Mouse (Mus musculus): ENCODE results near the gene Mgmt. TPM values are rescaled to one million over a fixed set of nuclear protein-coding genes. Genes with fewer than 3 reads are reported as not detected.

Mgmt gene
- polyA plus RNA-seq, 1 experiment from 2014 or later, result 4.0 TPM

GRCm38 (mm10) chr7:136938371-136938770 is 44.0 kb downstream of the Mgmt start:
- no peak overlapping the region for H3K4me2 ChIP-seq

GRCm38 (mm10) chr7:136942414-136942813 is 48.0 kb downstream of the Mgmt start:
- H3K4me3 ChIP-seq, result no peak overlapping the region
- H3K9ac ChIP-seq, result no peak overlapping the region
- peaks cover 16% of the 10 kb centered on the region for H3K4me1 ChIP-seq (replicated peaks)
- no peaks in the 10 kb centered on the region for H3K9me3 ChIP-seq (replicated peaks)
- no peaks in the 10 kb centered on the region for H3K36me3 ChIP-seq
- no peak for ATAC-seq (ENCODE audit: insufficient number of reproducible peaks, low FRiP score)
- H3K27me3 ChIP-seq (replicated peaks), result 0 out of 2 replicates have a peak, but pooled peaks cover 3% of the 10 kb centered on the region
- no peak overlapping the region for H3K4me2 ChIP-seq
- 74% methylated on average over 2 of the region's 2 CpGs for WGBS
- no peak overlapping the region for H3K27ac ChIP-seq (ENCODE audit: poor library complexity, severe bottlenecking)

More at GRCm38 (mm10) chr7:136938371-136938770, 44.0 kb downstream of the Mgmt start:
- H3K27ac ChIP-seq (ENCODE audit: poor library complexity, severe bottlenecking), result no peak overlapping the region
- H3K4me3 ChIP-seq, result no peak overlapping the region
- 0 out of 2 replicates have a peak, but pooled peaks cover 3% of the 10 kb centered on the region for H3K27me3 ChIP-seq (replicated peaks)
- no peak overlapping the region for H3K9ac ChIP-seq
- H3K9me3 ChIP-seq (replicated peaks), result 0 out of 2 replicates have a peak, but pooled peaks cover 7% of the 10 kb centered on the region
- 85% methylated on average over 4 of the region's 4 CpGs for WGBS
- no peaks in the 10 kb centered on the region for H3K4me1 ChIP-seq (replicated peaks)
- no peak for ATAC-seq (ENCODE audit: insufficient number of reproducible peaks, low FRiP score)
- H3K36me3 ChIP-seq, result no peaks in the 10 kb centered on the region

GRCm38 (mm10) chr7:136943886-136944285 is 49.5 kb downstream of the Mgmt start:
- Histone ChIP-seq H3K4me2 (no peak overlapping the region), H3K4me3 (no peak overlapping the region), H3K27ac (ENCODE audit: poor library complexity, severe bottlenecking) (no peak overlapping the region), H3K9ac (no peak overlapping the region), H3K4me1 (replicated peaks) (peaks cover 16% of the 10 kb centered on the region), H3K27me3 (replicated peaks) (no peaks in the 10 kb centered on the region), H3K36me3 (no peaks in the 10 kb centered on the region), H3K9me3 (replicated peaks) (no peaks in the 10 kb centered on the region)
- 81% methylated on average over 5 of the region's 5 CpGs for WGBS
- ATAC-seq (ENCODE audit: insufficient number of reproducible peaks, low FRiP score), result no peak

GRCm38 (mm10) chr7:136945697-136946096 is 51.3 kb downstream of the Mgmt start:
- WGBS, result 30% methylated on average over 10 of the region's 10 CpGs
- H3K4me1 ChIP-seq (replicated peaks), result peaks cover 16% of the 10 kb centered on the region
- H3K9ac ChIP-seq, result 0 out of 2 replicates have a peak overlapping the region, but pooled peaks have one; percentile 5
- H3K27ac ChIP-seq (ENCODE audit: poor library complexity, severe bottlenecking), result no peak overlapping the region
- ATAC-seq (ENCODE audit: insufficient number of reproducible peaks, low FRiP score), result peak; percentile 39; the same call in 1 of the 2 replicates
- H3K27me3 ChIP-seq (replicated peaks), result no peaks in the 10 kb centered on the region
- H3K9me3 ChIP-seq (replicated peaks), result no peaks in the 10 kb centered on the region
- H3K36me3 ChIP-seq, result no peaks in the 10 kb centered on the region
- no peak overlapping the region for H3K4me3 ChIP-seq
- peak overlapping the region; percentile 23 for H3K4me2 ChIP-seq

GRCm38 (mm10) chr7:136946131-136946530 is 51.7 kb downstream of the Mgmt start:
- Histone ChIP-seq H3K9ac (no peak overlapping the region), H3K27me3 (replicated peaks) (no peaks in the 10 kb centered on the region), H3K4me2 (no peak overlapping the region), H3K4me1 (replicated peaks) (peaks cover 16% of the 10 kb centered on the region), H3K36me3 (no peaks in the 10 kb centered on the region), H3K27ac (ENCODE audit: poor library complexity, severe bottlenecking) (no peak overlapping the region), H3K4me3 (no peak overlapping the region), H3K9me3 (replicated peaks) (no peaks in the 10 kb centered on the region)
- ATAC-seq (ENCODE audit: insufficient number of reproducible peaks, low FRiP score), result no peak
- 66% methylated on average over 9 of the region's 9 CpGs for WGBS

GRCm38 (mm10) chr7:136948275-136948810 is 53.9 kb downstream of the Mgmt start:
- Histone ChIP-seq H3K4me1 (replicated peaks) (peaks cover 16% of the 10 kb centered on the region), H3K27me3 (replicated peaks) (no peaks in the 10 kb centered on the region), H3K9ac (no peak overlapping the region), H3K4me3 (no peak overlapping the region), H3K36me3 (no peaks in the 10 kb centered on the region), H3K4me2 (no peak overlapping the region), H3K27ac (ENCODE audit: poor library complexity, severe bottlenecking) (no peak overlapping the region), H3K9me3 (replicated peaks) (no peaks in the 10 kb centered on the region)
- no peak for ATAC-seq (ENCODE audit: insufficient number of reproducible peaks, low FRiP score)
- 65% methylated on average over 6 of the region's 6 CpGs for WGBS

GRCm38 (mm10) chr7:136952608-136953007 is 58.2 kb downstream of the Mgmt start:
- Histone ChIP-seq H3K9me3 (replicated peaks) (no peaks in the 10 kb centered on the region), H3K36me3 (no peaks in the 10 kb centered on the region), H3K27ac (ENCODE audit: poor library complexity, severe bottlenecking) (no peak overlapping the region), H3K4me3 (no peak overlapping the region), H3K4me2 (no peak overlapping the region), H3K27me3 (replicated peaks) (no peaks in the 10 kb centered on the region), H3K4me1 (replicated peaks) (no peaks in the 10 kb centered on the region), H3K9ac (no peak overlapping the region)
- ATAC-seq (ENCODE audit: insufficient number of reproducible peaks, low FRiP score), result no peak
- 71% methylated on average over 7 of the region's 7 CpGs for WGBS

GRCm38 (mm10) chr7:136953251-136953650 is 58.8 kb downstream of the Mgmt start:
- Histone ChIP-seq H3K4me1 (replicated peaks) (no peaks in the 10 kb centered on the region), H3K4me3 (no peak overlapping the region), H3K9me3 (replicated peaks) (no peaks in the 10 kb centered on the region), H3K4me2 (no peak overlapping the region), H3K27me3 (replicated peaks) (no peaks in the 10 kb centered on the region), H3K9ac (no peak overlapping the region), H3K27ac (ENCODE audit: poor library complexity, severe bottlenecking) (no peak overlapping the region), H3K36me3 (no peaks in the 10 kb centered on the region)
- no peak for ATAC-seq (ENCODE audit: insufficient number of reproducible peaks, low FRiP score)
- 37% methylated on average over 3 of the region's 3 CpGs for WGBS

GRCm38 (mm10) chr7:136972361-136972760 is 77.9 kb downstream of the Mgmt start:
- Histone ChIP-seq H3K36me3 (no peaks in the 10 kb centered on the region), H3K27me3 (replicated peaks) (0 out of 2 replicates have a peak, but pooled peaks cover 3% of the 10 kb centered on the region), H3K4me3 (no peak overlapping the region), H3K27ac (ENCODE audit: poor library complexity, severe bottlenecking) (no peak overlapping the region), H3K9me3 (replicated peaks) (no peaks in the 10 kb centered on the region; the same call in 1 of the 2 replicates), H3K9ac (no peak overlapping the region), H3K4me1 (replicated peaks) (peaks cover 4% of the 10 kb centered on the region; the same call in 1 of the 2 replicates), H3K4me2 (no peak overlapping the region)
- ATAC-seq (ENCODE audit: insufficient number of reproducible peaks, low FRiP score), result no peak
- 84% methylated on average over 7 of the region's 7 CpGs for WGBS

GRCm38 (mm10) chr7:136975001-136975400 is 80.6 kb downstream of the Mgmt start:
- WGBS, result 80% methylated on average over 5 of the region's 5 CpGs
- no peaks in the 10 kb centered on the region for H3K4me1 ChIP-seq (replicated peaks)
- no peak for ATAC-seq (ENCODE audit: insufficient number of reproducible peaks, low FRiP score)
- H3K27ac ChIP-seq (ENCODE audit: poor library complexity, severe bottlenecking), result no peak overlapping the region
- H3K9me3 ChIP-seq (replicated peaks), result no peaks in the 10 kb centered on the region
- H3K4me3 ChIP-seq, result no peak overlapping the region
- no peaks in the 10 kb centered on the region for H3K36me3 ChIP-seq
- H3K4me2 ChIP-seq, result no peak overlapping the region
- no peak overlapping the region for H3K9ac ChIP-seq
- H3K27me3 ChIP-seq (replicated peaks), result 0 out of 2 replicates have a peak, but pooled peaks cover 3% of the 10 kb centered on the region

GRCm38 (mm10) chr7:136997456-136997855 is 103.0 kb downstream of the Mgmt start:
- no peak overlapping the region for H3K27ac ChIP-seq (ENCODE audit: poor library complexity, severe bottlenecking)
- whole genome bisulfite sequencing, result 80% methylated on average over 15 of the region's 15 CpGs
- H3K4me2 ChIP-seq, result no peak overlapping the region
- no peak overlapping the region for H3K9ac ChIP-seq
- peaks cover 10% of the 10 kb centered on the region for H3K4me1 ChIP-seq (replicated peaks)
- H3K36me3 ChIP-seq, result no peaks in the 10 kb centered on the region
- ATAC-seq (ENCODE audit: insufficient number of reproducible peaks, low FRiP score), result no peak
- no peaks in the 10 kb centered on the region for H3K9me3 ChIP-seq (replicated peaks)
- H3K27me3 ChIP-seq (replicated peaks), result no peaks in the 10 kb centered on the region
- H3K4me3 ChIP-seq, result no peak overlapping the region

GRCm38 (mm10) chr7:137000703-137001102 is 106.3 kb downstream of the Mgmt start:
- Histone ChIP-seq H3K4me3 (no peak overlapping the region), H3K27ac (ENCODE audit: poor library complexity, severe bottlenecking) (no peak overlapping the region), H3K27me3 (replicated peaks) (no peaks in the 10 kb centered on the region), H3K9ac (no peak overlapping the region), H3K36me3 (no peaks in the 10 kb centered on the region), H3K4me2 (no peak overlapping the region), H3K9me3 (replicated peaks) (no peaks in the 10 kb centered on the region), H3K4me1 (replicated peaks) (peaks cover 13% of the 10 kb centered on the region)
- 71% methylated on average over 11 of the region's 11 CpGs for WGBS
- no peak for ATAC-seq (ENCODE audit: insufficient number of reproducible peaks, low FRiP score)

Measured in heart, embryonic 12.5 days (tissue).